Mouse (Mus musculus): Measurements from ENCODE around the gene Exoc7. TPM values are rescaled to one million over a fixed set of nuclear protein-coding genes. Genes with fewer than 3 reads are reported as not detected.

The Exoc7 gene
- polyA plus RNA-seq, 1 experiment from 2014 or later = 79.2 TPM

GRCm38 (mm10) chr11:116244580-116244979, 62.5 kb downstream of the Exoc7 start:
- WGBS = 92% methylated on average over 8 of the region's 8 CpGs
- Histone ChIP-seq H3K36me3 (peaks cover 72% of the 10 kb centered on the region), H3K27me3 (ENCODE audit: insufficient read depth, poor library complexity, severe bottlenecking) (no peaks in the 10 kb centered on the region), H3K4me1 (replicated peaks) (peaks cover 26% of the 10 kb centered on the region), H3K4me3 (no peak overlapping the region), H3K27ac (no peak overlapping the region), H3K9me3 (no peaks in the 10 kb centered on the region)
- DNase-seq (ENCODE audit: low spot score) = no peak

- H3K36me3 ChIP-seq = peaks cover 44% of the 10 kb centered on the region
- no peaks in the 10 kb centered on the region for H3K9me3 ChIP-seq
- peaks cover 21% of the 10 kb centered on the region for H3K27me3 ChIP-seq (ENCODE audit: insufficient read depth, poor library complexity, severe bottlenecking)
- DNase-seq (ENCODE audit: low spot score) = peak; percentile 59
- H3K4me1 ChIP-seq (replicated peaks) = peaks cover 42% of the 10 kb centered on the region
- WGBS = 42% methylated on average over 12 of the region's 12 CpGs
- no peak overlapping the region for H3K4me3 ChIP-seq
- peak overlapping the region; percentile 79 for H3K27ac ChIP-seq
These were observed 65.2 kb downstream of the Exoc7 start for GRCm38 (mm10) chr11:116241744-116242235.

GRCm38 (mm10) chr11:116239797-116240196, 67.2 kb downstream of the Exoc7 start:
- H3K27me3 ChIP-seq (ENCODE audit: insufficient read depth, poor library complexity, severe bottlenecking) = peaks cover 34% of the 10 kb centered on the region
- peak; percentile 46 for DNase-seq (ENCODE audit: low spot score)
- H3K9me3 ChIP-seq = no peaks in the 10 kb centered on the region
- no peak overlapping the region for H3K4me3 ChIP-seq
- H3K27ac ChIP-seq = peak overlapping the region; percentile 17
- peaks cover 42% of the 10 kb centered on the region for H3K4me1 ChIP-seq (replicated peaks)
- WGBS = 15% methylated on average over 7 of the region's 7 CpGs
- peaks cover 24% of the 10 kb centered on the region for H3K36me3 ChIP-seq

Other genes starting within 250 kb of the Exoc7 start
- gene Unc13d, start 229.3 kb downstream of the Exoc7 start, polyA plus RNA-seq (2016; fragmentation: Nextera tagmentation; extraction: Ambion mirVana) = 3.1 and 4.5 TPM in 2 replicates
- gene Wbp2, start 220.2 kb downstream of the Exoc7 start, polyA plus RNA-seq (2016; fragmentation: Nextera tagmentation; extraction: Ambion mirVana) = 98.1 and 128 TPM in 2 replicates
- 3.1 and 4.3 TPM in 2 replicates for gene Trim47, start 180.0 kb downstream of the Exoc7 start, polyA plus RNA-seq (2016; fragmentation: Nextera tagmentation; extraction: Ambion mirVana)
- 1.8 and 2.0 TPM in 2 replicates for gene Trim65, start 176.1 kb downstream of the Exoc7 start, polyA plus RNA-seq (2016; fragmentation: Nextera tagmentation; extraction: Ambion mirVana)
- gene Mrpl38, start 168.4 kb downstream of the Exoc7 start, polyA plus RNA-seq (2016; fragmentation: Nextera tagmentation; extraction: Ambion mirVana) = 108 and 114 TPM in 2 replicates
- 59.2 and 62.8 TPM in 2 replicates for gene Fbf1, start 139.1 kb downstream of the Exoc7 start, polyA plus RNA-seq (2016; fragmentation: Nextera tagmentation; extraction: Ambion mirVana)
- gene Ten1, start 108.4 kb downstream of the Exoc7 start, polyA plus RNA-seq (2016; fragmentation: Nextera tagmentation; extraction: Ambion mirVana) = 68.5 and 78.9 TPM in 2 replicates
- 21.8 TPM in 2 replicates for gene Acox1, start 108.2 kb downstream of the Exoc7 start, polyA plus RNA-seq (2016; fragmentation: Nextera tagmentation; extraction: Ambion mirVana)
- 0.35 and 0.76 TPM in 2 replicates for gene Evpl, start 69.2 kb downstream of the Exoc7 start, polyA plus RNA-seq (2016; fragmentation: Nextera tagmentation; extraction: Ambion mirVana)
- gene Srp68, start 33.0 kb downstream of the Exoc7 start, polyA plus RNA-seq (2016; fragmentation: Nextera tagmentation; extraction: Ambion mirVana) = 96.2 and 100 TPM in 2 replicates
- gene Galr2, start 26.3 kb downstream of the Exoc7 start, polyA plus RNA-seq (2016; fragmentation: Nextera tagmentation; extraction: Ambion mirVana) = 0.11 and 0.33 TPM in 2 replicates
- 15.1 and 29.1 TPM in 2 replicates for gene Foxj1, start 28.2 kb upstream of the Exoc7 start, polyA plus RNA-seq (2016; fragmentation: Nextera tagmentation; extraction: Ambion mirVana)
- 9.5 and 16.9 TPM in 2 replicates for gene Rnf157, start 105.8 kb upstream of the Exoc7 start, polyA plus RNA-seq (2016; fragmentation: Nextera tagmentation; extraction: Ambion mirVana)
- 45.8 and 84.5 TPM in 2 replicates for gene Ubald2, start 126.9 kb upstream of the Exoc7 start, polyA plus RNA-seq (2016; fragmentation: Nextera tagmentation; extraction: Ambion mirVana)
- gene Qrich2, start 159.0 kb upstream of the Exoc7 start, polyA plus RNA-seq (2016; fragmentation: Nextera tagmentation; extraction: Ambion mirVana) = 0.16 and 0.20 TPM in 2 replicates
- 210 and 236 TPM in 2 replicates for gene Prpsap1, start 187.0 kb upstream of the Exoc7 start, polyA plus RNA-seq (2016; fragmentation: Nextera tagmentation; extraction: Ambion mirVana)
- gene Sphk1, start 223.7 kb upstream of the Exoc7 start, polyA plus RNA-seq (2016; fragmentation: Nextera tagmentation; extraction: Ambion mirVana) = 8.6 and 11.1 TPM in 2 replicates